In the genomic region with DNA sequence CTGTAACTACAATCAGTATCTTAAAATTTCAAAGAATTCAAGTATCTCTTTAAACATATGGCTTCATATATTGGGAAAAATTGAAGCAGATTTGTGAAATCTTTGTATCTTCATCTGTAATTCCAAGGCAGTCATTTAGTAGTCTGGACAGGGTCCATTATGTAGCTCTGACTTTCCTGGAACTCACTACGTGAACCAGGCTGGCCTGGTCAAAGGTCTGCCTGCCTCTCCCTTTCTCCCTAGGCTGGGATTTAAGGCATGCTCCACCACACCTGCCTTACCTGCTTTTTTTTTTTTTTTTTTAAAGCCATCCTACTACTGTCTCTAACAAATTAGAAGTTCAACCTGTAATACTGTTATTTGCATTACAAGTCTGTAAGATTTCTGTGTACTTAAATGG, we compare ENCODE assay signal across 27 mouse cellular contexts. TPM values are rescaled to one million over a fixed set of nuclear protein-coding genes. Genes with fewer than 3 reads are reported as not detected.
DNase-seq lines count a peak whose midpoint lies in the region; ATAC-seq and TF ChIP-seq lines count a peak whose summit lies in the region.
"Had no signal": no experiment of that assay in that cellular context is flagged by ENCODE, and none has a peak within 500 bp of the region (broad histone marks: within the 10 kb centered on the region; RNA-seq: fewer than 3 reads in every experiment).

No protein-coding gene starts in this region.

- no peak overlapping the region for H3K27ac ChIP-seq in kidney, adult 2 months (ENCODE audit: insufficient read depth, low read depth, low read length)
- no peak overlapping the region for H3K27ac ChIP-seq in kidney, embryonic 14.5 days (ENCODE audit: low read depth, low read length)
- H3K27ac ChIP-seq in intestine, postnatal 0 days (ENCODE audit: low read depth, low read length): peak overlapping the region; percentile 35; the same call in 1 of the 2 replicates
- H3K27ac ChIP-seq: embryonic facial prominence, embryonic 10.5 days; embryonic facial prominence, embryonic 15.5 days; forebrain, embryonic 13.5 days; heart, embryonic 15.5 days; hindbrain, embryonic 12.5 days; hindbrain, postnatal 0 days; kidney, postnatal 0 days; stomach, embryonic 15.5 days had no signal

- TF ChIP-seq CTCF in kidney, adult 2 months (conservative IDR thresholded peaks at IDR 0.05; ENCODE audit: insufficient read depth, insufficient read length, low read depth, low read length): no peak
- TF ChIP-seq CTCF in intestine, postnatal 0 days (IDR thresholded peaks at IDR 0.05; ENCODE audit: low read depth): no peak

- no peak for TF ChIP-seq POLR2A in kidney, adult 2 months (IDR thresholded peaks at IDR 0.05; ENCODE audit: low read depth, low read length)

- H3K9ac ChIP-seq in kidney, embryonic 14.5 days (ENCODE audit: low read depth, low read length): no peak overlapping the region
- no peak overlapping the region for H3K9ac ChIP-seq in intestine, postnatal 0 days (ENCODE audit: low read depth, low read length)
- H3K9ac ChIP-seq: embryonic facial prominence, embryonic 15.5 days; forebrain, embryonic 13.5 days; heart, embryonic 15.5 days; hindbrain, embryonic 12.5 days; stomach, embryonic 15.5 days had no signal

- H3K27me3 ChIP-seq in kidney, adult 2 months (replicated peaks; ENCODE audit: control insufficient read depth, insufficient read depth, low read length): no peaks in the 10 kb centered on the region
- no peaks in the 10 kb centered on the region for H3K27me3 ChIP-seq in kidney, embryonic 14.5 days (ENCODE audit: control insufficient read depth, insufficient read depth, low read length)
- no peaks in the 10 kb centered on the region for H3K27me3 ChIP-seq in intestine, postnatal 0 days (replicated peaks; ENCODE audit: control insufficient read depth, insufficient read depth, low read length)
- H3K27me3 ChIP-seq: embryonic facial prominence, embryonic 15.5 days; forebrain, embryonic 13.5 days; heart, embryonic 15.5 days; hindbrain, embryonic 12.5 days; stomach, embryonic 15.5 days had no signal

- peaks cover 3% of the 10 kb centered on the region; the same call in 1 of the 2 replicates for H3K36me3 ChIP-seq in kidney, adult 2 months (ENCODE audit: control insufficient read depth, insufficient read depth, low read length)
- H3K36me3 ChIP-seq in kidney, embryonic 14.5 days (ENCODE audit: control insufficient read depth, insufficient read depth, low read length): peaks cover 71% of the 10 kb centered on the region
- peaks cover 31% of the 10 kb centered on the region for H3K36me3 ChIP-seq in intestine, postnatal 0 days (ENCODE audit: control insufficient read depth, insufficient read depth)

- peak; percentile 86 for DNase-seq in kidney, adult 2 months
- peak; percentile 60 to 65 for DNase-seq in kidney, postnatal 36 days
- no peak for DNase-seq in c-Kit-positive CD71-positive TER-119-positive erythroid progenitor cells, embryonic 14.5 days (ENCODE audit: low spot score)
- no peak for DNase-seq in left cerebral cortex, adult 11 months (ENCODE audit: low spot score)
- DNase-seq in layer of hippocampus, postnatal 25 days (ENCODE audit: extremely low spot score in 1 of 2, low spot score in 1 of 2): no peak
- DNase-seq: adrenal gland, postnatal 14 days; cerebellum, adult 18-20 months; cerebellum, postnatal 14 days; gastrocnemius, postnatal 10 days; liver; lung, postnatal 36 days; right cerebral cortex, postnatal 25 days; thymus, adult 18-20 months; thymus, postnatal 25 days had no signal

- H3K9me3 ChIP-seq in kidney, embryonic 14.5 days (ENCODE audit: control insufficient read depth, low read length): no peaks in the 10 kb centered on the region
- H3K9me3 ChIP-seq in intestine, postnatal 0 days (ENCODE audit: control insufficient read depth): no peaks in the 10 kb centered on the region
- H3K9me3 ChIP-seq: embryonic facial prominence, embryonic 15.5 days; forebrain, embryonic 13.5 days; heart, embryonic 15.5 days; hindbrain, embryonic 12.5 days; stomach, embryonic 15.5 days had no signal

- ATAC-seq in kidney, embryonic 14.5 days (ENCODE audit: low FRiP score, low TSS enrichment): no peak
- ATAC-seq in intestine, postnatal 0 days: peak; percentile 86
- ATAC-seq: CD4-positive, CD25-positive, alpha-beta regulatory T cell, adult 4 months; forebrain, embryonic 13.5 days; hindbrain, postnatal 0 days; midbrain, embryonic 16.5 days had no signal

- WGBS in kidney, adult 2 months: 43% methylated on average over 1 of the region's 1 CpGs
- WGBS in kidney, embryonic 14.5 days: 72% methylated on average over 1 of the region's 1 CpGs
- 36% methylated on average over 1 of the region's 1 CpGs for WGBS in intestine, postnatal 0 days

- no peak overlapping the region for H3K4me2 ChIP-seq in kidney, embryonic 14.5 days (replicated peaks; ENCODE audit: low read depth, low read length)
- no peak overlapping the region for H3K4me2 ChIP-seq in intestine, postnatal 0 days (replicated peaks; ENCODE audit: low read depth)
- H3K4me2 ChIP-seq: embryonic facial prominence, embryonic 15.5 days; forebrain, embryonic 13.5 days; heart, embryonic 15.5 days; hindbrain, embryonic 12.5 days; midbrain, embryonic 11.5 days; stomach, embryonic 15.5 days had no signal

- H3K4me3 ChIP-seq in kidney, adult 2 months (ENCODE audit: insufficient read depth, low read depth, low read length): no peak overlapping the region
- H3K4me3 ChIP-seq in kidney, embryonic 14.5 days (ENCODE audit: low read length): no peak overlapping the region
- no peak overlapping the region for H3K4me3 ChIP-seq in intestine, postnatal 0 days (ENCODE audit: low read depth, low read length)
- H3K4me3 ChIP-seq: embryonic facial prominence, embryonic 10.5 days; embryonic facial prominence, embryonic 15.5 days; forebrain, embryonic 13.5 days; heart, embryonic 15.5 days; hindbrain, embryonic 12.5 days; stomach, embryonic 15.5 days had no signal

- no peaks in the 10 kb centered on the region for H3K4me1 ChIP-seq in kidney, adult 2 months (ENCODE audit: control insufficient read depth, insufficient read depth, low read length)
- no peaks in the 10 kb centered on the region for H3K4me1 ChIP-seq in kidney, embryonic 14.5 days (ENCODE audit: control insufficient read depth, insufficient read depth, low read length)
- no peaks in the 10 kb centered on the region for H3K4me1 ChIP-seq in intestine, postnatal 0 days (replicated peaks; ENCODE audit: control insufficient read depth, insufficient read depth, low read length)
- H3K4me1 ChIP-seq: embryonic facial prominence, embryonic 10.5 days; embryonic facial prominence, embryonic 15.5 days; forebrain, embryonic 13.5 days; heart, embryonic 15.5 days; hindbrain, embryonic 12.5 days; stomach, embryonic 15.5 days had no signal

RNA-seq across cellular contexts. Expression of gene Brip1, which starts 10.8 kb away (rescaled TPM):
- 0.43 and 0.67 TPM in 2 replicates for polyA plus RNA-seq in kidney, adult 2 months (2012; rRNA removed)
- polyA plus RNA-seq in kidney, embryonic 14.5 days (2014; fragmentation: Nextera tagmentation; extraction: Ambion mirVana): 9.7 and 14.8 TPM in 2 replicates
- 3.6 and 4.9 TPM in 2 replicates for polyA plus RNA-seq in intestine, postnatal 0 days (2015; fragmentation: Nextera tagmentation; extraction: Ambion mirVana)
- total RNA-seq in layer of hippocampus, postnatal 25 days (2021): under 1 TPM in 1 of 2 experiments, not detected in 1; 0.22 TPM

RNA-seq across cellular contexts. Expression of gene Ints2, which starts 45.6 kb away (rescaled TPM):
- polyA plus RNA-seq in kidney, adult 2 months (2012; rRNA removed): 29.3 and 29.5 TPM in 2 replicates
- polyA plus RNA-seq in kidney, embryonic 14.5 days (2014; fragmentation: Nextera tagmentation; extraction: Ambion mirVana): 21.7 and 35.7 TPM in 2 replicates
- 4.1 and 5.2 TPM in 2 replicates for polyA plus RNA-seq in intestine, postnatal 0 days (2015; fragmentation: Nextera tagmentation; extraction: Ambion mirVana)
- 10 to 100 TPM; 21.8 to 23.1 TPM for total RNA-seq in layer of hippocampus, postnatal 25 days (2021)

Comparison
In these comparisons a context has a peak if more than half of its experiments do, and no peak if none do; other contexts are left out.
1. DNase-seq: peak in kidney, adult 2 months (single experiment) and kidney, postnatal 36 days (2 of 2); none in c-Kit-positive CD71-positive TER-119-positive erythroid progenitor cells, embryonic 14.5 days (single experiment), left cerebral cortex, adult 11 months (single experiment) and layer of hippocampus, postnatal 25 days (0 of 2).